Mouse (Mus musculus) thymus, adult 2 months (tissue): ENCODE data around the gene Adgrg3.

Experiments used
- CTCF ChIP-seq: fragments of 200-500 bp; IDR thresholded peaks from 2 replicates; pipeline ENCODE4 v1.5.1; 2012; ENCODE audit warnings: mild to moderate bottlenecking, control low read depth, low read length, moderate library complexity, borderline replicate concordance; ENCODE audit not compliant: control insufficient read depth, poor library complexity, insufficient read depth; ENCODE audit errors: extremely low read depth
- POLR2A ChIP-seq: fragments of 200-500 bp; IDR thresholded peaks from 2 replicates; pipeline ENCODE4 v1.6.1; 2012; ENCODE audit warnings: mild to moderate bottlenecking, low read length, control low read depth, moderate library complexity; ENCODE audit not compliant: control insufficient read depth, poor library complexity, insufficient read depth; ENCODE audit errors: extremely low read depth

GRCm38 (mm10) chr8:94994006-94994405 lies 23.5 kb upstream of the Adgrg3 start:
- TF ChIP-seq CTCF (no peak), POLR2A (0 out of 2 replicates have a peak, but pooled peaks have one; percentile 28)
